Mouse (Mus musculus): Measurements from ENCODE around the gene Gpr137b.
A peak's percentile ranks its signal among the peaks of the same experiment; 100 is the strongest.

GRCm38 (mm10) chr13:13349288-13349687 is 44.5 kb downstream of the Gpr137b start:
- TF ChIP-seq POLR2A (IDR thresholded peaks at IDR 0.05; ENCODE audit: insufficient read depth, low read length) (no peak), CTCF (IDR thresholded peaks at IDR 0.05; ENCODE audit: low read depth, low read length) (peak; percentile 54)

All from ES-Bruce4 (cell line).